Mouse (Mus musculus) cortical plate, adult 2 months (tissue): ENCODE data around the gene Spop. TPM values are rescaled to one million over a fixed set of nuclear protein-coding genes. Genes with fewer than 3 reads are reported as not detected.

ENCODE experiments used
- H3K27ac ChIP-seq: fragments of 200-500 bp; 2 replicates; pipeline ENCODE4 v1.5.1; 2012; ENCODE audit warnings: low read length, control low read depth, inconsistent platforms; ENCODE audit not compliant: insufficient read depth
- H3K4me1 ChIP-seq: fragments of 200-500 bp; 2 replicates; pipeline ENCODE4 v1.6.1; 2011; ENCODE audit warnings: low read length; ENCODE audit not compliant: control insufficient read depth, insufficient read depth
- H3K4me3 ChIP-seq: fragments of 200-500 bp; 2 replicates; pipeline ENCODE4 v1.5.1; 2011; ENCODE audit warnings: mild to moderate bottlenecking, low read length, control low read depth; ENCODE audit not compliant: insufficient read depth
- CTCF ChIP-seq: fragments of 200-500 bp; IDR thresholded peaks from 2 replicates; pipeline ENCODE4 v1.5.1; 2011; ENCODE audit warnings: mild to moderate bottlenecking, control low read depth, low read length; ENCODE audit not compliant: insufficient read depth; ENCODE audit errors: extremely low read depth
- POLR2A ChIP-seq: fragments of 200-500 bp; IDR thresholded peaks from 2 replicates; pipeline ENCODE4 v1.6.1; 2011; ENCODE audit warnings: mild to moderate bottlenecking, low read length, control low read depth; ENCODE audit not compliant: insufficient read depth; ENCODE audit errors: extremely low read depth
- polyA plus RNA-seq: library from polyadenylated mRNA; depleted of rRNA; stranded (reverse); fragments of >200 nt; gene quantifications from 2 replicates; pipeline ENCODE4 v1.2.3, GENCODE M21; 2012

Spop gene
- polyA plus RNA-seq, 1 experiment, result 128 TPM

DNA sequence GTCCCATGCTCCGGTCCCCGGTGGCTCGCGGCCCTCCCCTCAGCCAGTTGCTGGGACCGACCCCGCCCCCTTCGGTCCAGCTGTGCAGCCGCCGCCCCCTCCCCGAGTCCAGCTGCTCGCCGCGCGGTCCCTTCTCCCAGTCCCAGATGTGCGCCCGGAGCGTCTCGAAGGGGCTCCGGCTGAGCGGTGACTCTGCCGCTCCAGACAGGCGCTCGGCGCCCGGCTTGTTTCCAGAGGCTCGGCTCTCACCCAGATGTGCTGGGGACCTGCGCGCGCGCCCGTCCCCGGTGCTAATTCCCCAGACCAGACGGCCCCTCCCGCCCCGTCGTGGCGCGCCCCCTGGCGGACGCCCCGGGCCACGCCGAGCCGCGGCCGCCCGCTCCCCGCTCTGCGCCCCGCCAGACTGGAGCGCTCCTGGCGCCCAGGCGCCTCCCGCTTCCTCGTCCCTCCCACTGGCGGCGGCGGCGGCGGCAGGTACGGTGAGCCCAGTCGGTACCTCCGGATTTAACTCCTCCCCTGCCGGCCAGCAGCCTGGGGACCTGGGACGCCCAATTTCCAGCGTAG, 100.5 kb downstream of the Spop start, which contains the start of gene Nxph3:
Gene Nxph3 (minus strand): TSS at position 273 of the 564 bp plus-strand sequence.
- TF ChIP-seq POLR2A, result no peak
- no peak for TF ChIP-seq CTCF
- Histone ChIP-seq H3K4me3 (peak within 1 kb of the TSS; percentile 52), H3K27ac (no peak within 1 kb of the TSS), H3K4me1 (no peaks in the 10 kb centered on the region)

- H3K4me1 ChIP-seq, result no peaks in the 10 kb centered on the region
- TF ChIP-seq POLR2A (no peak), CTCF (no peak)
- H3K27ac ChIP-seq, result no peak overlapping the region
- no peak overlapping the region; the same call in 1 of the 2 replicates for H3K4me3 ChIP-seq
Observed at GRCm38 (mm10) chr11:95515376-95516323, 101.8 kb downstream of the Spop start.

DNA sequence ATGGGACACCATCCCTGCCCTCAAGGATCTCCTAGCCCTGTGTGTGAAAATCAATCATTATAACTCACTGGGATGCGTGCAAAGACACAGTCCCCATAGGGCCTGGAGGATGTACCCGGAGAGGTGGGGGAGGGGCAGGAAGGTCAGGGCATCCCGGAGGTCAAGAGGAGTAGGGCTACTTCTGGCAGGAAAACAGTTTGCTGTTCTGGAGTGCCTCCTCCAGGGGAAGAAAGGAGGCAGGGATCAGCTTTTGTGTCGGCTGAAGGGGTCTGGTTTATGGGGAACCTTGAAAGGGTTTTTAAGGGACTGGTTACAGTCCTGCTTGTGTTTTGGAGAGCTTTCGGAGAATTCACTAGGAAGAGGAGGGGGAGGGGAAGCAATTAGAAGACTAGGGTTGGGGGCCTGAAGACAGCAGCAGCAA, 102.6 kb downstream of the Spop start:
- H3K4me3 ChIP-seq, result no peak overlapping the region
- no peak overlapping the region for H3K27ac ChIP-seq
- no peak for TF ChIP-seq CTCF
- TF ChIP-seq POLR2A, result no peak
- H3K4me1 ChIP-seq, result no peaks in the 10 kb centered on the region

DNA sequence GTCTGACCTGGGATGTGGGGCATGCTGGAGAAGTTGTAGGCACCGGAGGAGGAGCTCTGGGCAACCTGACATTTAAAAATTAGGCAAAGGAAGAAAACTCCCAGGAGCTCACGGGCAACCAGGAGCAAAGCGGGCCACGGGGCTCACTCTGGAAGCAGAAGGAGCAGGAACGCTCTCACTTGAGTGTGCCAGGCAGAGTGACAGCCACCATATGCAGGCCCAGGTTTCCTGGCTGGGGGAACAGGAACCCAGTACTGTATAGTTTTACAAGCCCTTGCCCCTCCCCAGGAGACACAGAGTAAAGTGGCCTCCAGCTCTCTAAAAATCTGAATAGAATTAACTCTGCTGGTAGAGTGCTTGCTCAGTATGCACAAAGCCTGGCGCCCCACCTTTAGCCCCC, 103.3 kb downstream of the Spop start:
- Histone ChIP-seq H3K27ac (no peak overlapping the region), H3K4me3 (no peak overlapping the region), H3K4me1 (no peaks in the 10 kb centered on the region)
- TF ChIP-seq POLR2A (no peak), CTCF (no peak)

DNA sequence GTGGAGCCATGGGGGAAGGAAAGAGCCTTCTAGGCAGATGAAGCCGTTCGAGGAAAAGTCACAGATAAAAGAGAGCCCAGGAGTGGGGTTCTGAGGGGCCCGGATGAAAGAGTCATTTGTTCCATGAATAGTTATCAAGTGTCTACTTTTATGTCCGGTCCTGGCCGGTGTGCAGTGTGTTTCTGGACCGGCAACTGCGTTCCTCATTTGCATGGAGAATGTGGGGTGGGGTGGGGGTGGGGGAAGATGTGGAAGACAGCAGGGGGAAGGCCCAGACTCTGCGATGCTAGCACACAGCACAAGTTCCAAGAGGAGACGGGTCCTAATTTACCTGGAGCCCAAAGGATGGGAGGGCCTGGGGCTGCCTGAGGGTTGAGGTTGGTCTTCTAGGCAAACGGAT, 105.4 kb downstream of the Spop start:
- no peak for TF ChIP-seq POLR2A
- TF ChIP-seq CTCF, result no peak
- Histone ChIP-seq H3K4me1 (no peaks in the 10 kb centered on the region), H3K4me3 (no peak overlapping the region), H3K27ac (no peak overlapping the region)

DNA sequence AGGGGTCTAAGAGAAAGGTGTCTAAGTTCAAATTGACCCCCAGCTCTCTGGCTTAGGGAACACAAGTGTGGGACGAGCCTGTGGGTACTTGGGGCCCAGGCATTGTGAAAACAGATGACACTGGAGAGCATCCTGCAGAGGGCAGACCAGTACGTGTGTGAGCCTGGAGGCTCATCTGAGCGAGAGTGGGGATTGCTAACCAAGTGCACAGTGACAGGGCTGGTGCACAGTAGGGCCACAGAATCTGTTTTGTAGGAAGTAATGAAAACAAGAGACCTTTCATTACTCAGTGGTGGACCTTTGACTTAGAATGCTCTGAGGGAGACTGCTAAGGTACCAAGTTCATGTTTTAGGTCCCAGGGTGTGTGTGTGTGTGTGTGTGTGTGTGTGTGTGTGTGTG, 106.1 kb downstream of the Spop start:
- no peak for TF ChIP-seq POLR2A
- TF ChIP-seq CTCF, result no peak
- Histone ChIP-seq H3K27ac (no peak overlapping the region), H3K4me3 (no peak overlapping the region)

GRCm38 (mm10) chr11:95520456-95521072, 106.7 kb downstream of the Spop start:
- H3K4me1 ChIP-seq, result peaks cover under 1% of the 10 kb centered on the region; the same call in 1 of the 2 replicates
- H3K4me3 ChIP-seq, result no peak overlapping the region
- no peak overlapping the region for H3K27ac ChIP-seq
- no peak for TF ChIP-seq POLR2A
- TF ChIP-seq CTCF, result peak; percentile 89

More for the DNA sequence above, 106.1 kb downstream of the Spop start:
- no peaks in the 10 kb centered on the region for H3K4me1 ChIP-seq

- TF ChIP-seq CTCF, result peak; percentile 99
- TF ChIP-seq POLR2A, result no peak
- Histone ChIP-seq H3K27ac (no peak overlapping the region), H3K4me1 (peaks cover 1% of the 10 kb centered on the region; the same call in 1 of the 2 replicates), H3K4me3 (no peak overlapping the region)
Observed at GRCm38 (mm10) chr11:95521563-95521962, 107.7 kb downstream of the Spop start.

GRCm38 (mm10) chr11:95527307-95527706, 113.4 kb downstream of the Spop start:
- TF ChIP-seq CTCF (no peak), POLR2A (no peak)
- Histone ChIP-seq H3K4me1 (peaks cover 1% of the 10 kb centered on the region; the same call in 1 of the 2 replicates), H3K27ac (no peak overlapping the region), H3K4me3 (no peak overlapping the region)
